Mouse (Mus musculus): ENCODE data around the gene Crhr2.

- no peak for TF ChIP-seq CTCF (IDR thresholded peaks at IDR 0.05; ENCODE audit: insufficient read depth, low read length)
- TF ChIP-seq POLR2A (IDR thresholded peaks at IDR 0.05; ENCODE audit: borderline replicate concordance, extremely low read depth, low read depth, low read length): no peak
Observed at GRCm38 (mm10) chr6:55054491-55054890, 78.3 kb downstream of the Crhr2 start.
